Mouse (Mus musculus): ENCODE data around the gene Hsdl1. TPM values are rescaled to one million over a fixed set of nuclear protein-coding genes. Genes with fewer than 3 reads are reported as not detected.

Gene Hsdl1
- polyA plus RNA-seq, 1 experiment, result 20.6 TPM

GRCm38 (mm10) chr8:119545180-119545579 is 29.8 kb downstream of the Hsdl1 start:
- Histone ChIP-seq H3K9ac (ENCODE audit: low read depth, poor library complexity, severe bottlenecking) (no peak overlapping the region), H3K27ac (ENCODE audit: insufficient read depth, low read length) (peak overlapping the region; percentile 66), H3K9me3 (replicated peaks; ENCODE audit: control insufficient read depth, insufficient read depth, low read length, poor library complexity, severe bottlenecking) (no peaks in the 10 kb centered on the region), H3K36me3 (ENCODE audit: control insufficient read depth, insufficient read depth, low read length, poor library complexity, severe bottlenecking) (peaks cover 61% of the 10 kb centered on the region), H3K4me1 (ENCODE audit: control insufficient read depth, insufficient read depth, low read length) (peaks cover 9% of the 10 kb centered on the region), H3K4me3 (ENCODE audit: low read depth, low read length) (no peak overlapping the region), H3K27me3 (ENCODE audit: control insufficient read depth, insufficient read depth, low read length, poor library complexity, severe bottlenecking) (no peaks in the 10 kb centered on the region)
- TF ChIP-seq CTCF (IDR thresholded peaks at IDR 0.05; ENCODE audit: low read depth, low read length), result no peak
- TF ChIP-seq EP300 (IDR thresholded peaks at IDR 0.05; ENCODE audit: insufficient read depth, low read depth, low read length), result no peak
- TF ChIP-seq POLR2A (IDR thresholded peaks at IDR 0.05; ENCODE audit: insufficient read depth, low read length), result no peak

- Histone ChIP-seq H3K27ac (ENCODE audit: insufficient read depth, low read length) (peak overlapping the region; percentile 66), H3K27me3 (ENCODE audit: control insufficient read depth, insufficient read depth, low read length, poor library complexity, severe bottlenecking) (no peaks in the 10 kb centered on the region), H3K9me3 (replicated peaks; ENCODE audit: control insufficient read depth, insufficient read depth, low read length, poor library complexity, severe bottlenecking) (no peaks in the 10 kb centered on the region), H3K4me1 (ENCODE audit: control insufficient read depth, insufficient read depth, low read length) (peaks cover 8% of the 10 kb centered on the region), H3K9ac (ENCODE audit: low read depth, poor library complexity, severe bottlenecking) (no peak overlapping the region), H3K4me3 (ENCODE audit: low read depth, low read length) (no peak overlapping the region), H3K36me3 (ENCODE audit: control insufficient read depth, insufficient read depth, low read length, poor library complexity, severe bottlenecking) (peaks cover 67% of the 10 kb centered on the region)
- TF ChIP-seq POLR2A (IDR thresholded peaks at IDR 0.05; ENCODE audit: insufficient read depth, low read length), result no peak
- peak; percentile 65 for TF ChIP-seq EP300 (IDR thresholded peaks at IDR 0.05; ENCODE audit: insufficient read depth, low read depth, low read length)
Observed at GRCm38 (mm10) chr8:119544606-119545005, 30.4 kb downstream of the Hsdl1 start.

GRCm38 (mm10) chr8:119531973-119532372 is 43.0 kb downstream of the Hsdl1 start:
- TF ChIP-seq EP300 (IDR thresholded peaks at IDR 0.05; ENCODE audit: insufficient read depth, low read depth, low read length), result no peak
- TF ChIP-seq CTCF (IDR thresholded peaks at IDR 0.05; ENCODE audit: low read depth, low read length), result no peak
- no peak for TF ChIP-seq POLR2A (IDR thresholded peaks at IDR 0.05; ENCODE audit: insufficient read depth, low read length)
- H3K9me3 ChIP-seq (replicated peaks; ENCODE audit: control insufficient read depth, insufficient read depth, low read length, poor library complexity, severe bottlenecking), result no peaks in the 10 kb centered on the region
- no peak overlapping the region for H3K4me3 ChIP-seq (ENCODE audit: low read depth, low read length)
- H3K36me3 ChIP-seq (ENCODE audit: control insufficient read depth, insufficient read depth, low read length, poor library complexity, severe bottlenecking), result peaks cover 75% of the 10 kb centered on the region
- no peak overlapping the region for H3K27ac ChIP-seq (ENCODE audit: insufficient read depth, low read length)
- H3K27me3 ChIP-seq (ENCODE audit: control insufficient read depth, insufficient read depth, low read length, poor library complexity, severe bottlenecking), result no peaks in the 10 kb centered on the region
- no peak overlapping the region for H3K9ac ChIP-seq (ENCODE audit: low read depth, poor library complexity, severe bottlenecking)
- H3K4me1 ChIP-seq (ENCODE audit: control insufficient read depth, insufficient read depth, low read length), result no peaks in the 10 kb centered on the region

- Histone ChIP-seq H3K9ac (ENCODE audit: low read depth, poor library complexity, severe bottlenecking) (no peak overlapping the region), H3K4me3 (ENCODE audit: low read depth, low read length) (no peak overlapping the region), H3K9me3 (replicated peaks; ENCODE audit: control insufficient read depth, insufficient read depth, low read length, poor library complexity, severe bottlenecking) (no peaks in the 10 kb centered on the region), H3K27ac (ENCODE audit: insufficient read depth, low read length) (no peak overlapping the region), H3K27me3 (ENCODE audit: control insufficient read depth, insufficient read depth, low read length, poor library complexity, severe bottlenecking) (no peaks in the 10 kb centered on the region), H3K36me3 (ENCODE audit: control insufficient read depth, insufficient read depth, low read length, poor library complexity, severe bottlenecking) (peaks cover 71% of the 10 kb centered on the region), H3K4me1 (ENCODE audit: control insufficient read depth, insufficient read depth, low read length) (no peaks in the 10 kb centered on the region)
- TF ChIP-seq POLR2A (IDR thresholded peaks at IDR 0.05; ENCODE audit: insufficient read depth, low read length) (no peak), EP300 (IDR thresholded peaks at IDR 0.05; ENCODE audit: insufficient read depth, low read depth, low read length) (no peak), CTCF (IDR thresholded peaks at IDR 0.05; ENCODE audit: low read depth, low read length) (no peak)
Observed at GRCm38 (mm10) chr8:119531397-119531796, 43.6 kb downstream of the Hsdl1 start.

- no peak overlapping the region for H3K27ac ChIP-seq (ENCODE audit: insufficient read depth, low read length)
- H3K27me3 ChIP-seq (ENCODE audit: control insufficient read depth, insufficient read depth, low read length, poor library complexity, severe bottlenecking), result no peaks in the 10 kb centered on the region
- H3K4me1 ChIP-seq (ENCODE audit: control insufficient read depth, insufficient read depth, low read length), result no peaks in the 10 kb centered on the region
- TF ChIP-seq CTCF (IDR thresholded peaks at IDR 0.05; ENCODE audit: low read depth, low read length), result no peak
- no peak for TF ChIP-seq POLR2A (IDR thresholded peaks at IDR 0.05; ENCODE audit: insufficient read depth, low read length)
- TF ChIP-seq EP300 (IDR thresholded peaks at IDR 0.05; ENCODE audit: insufficient read depth, low read depth, low read length), result no peak
- H3K36me3 ChIP-seq (ENCODE audit: control insufficient read depth, insufficient read depth, low read length, poor library complexity, severe bottlenecking), result peaks cover 71% of the 10 kb centered on the region
- H3K9ac ChIP-seq (ENCODE audit: low read depth, poor library complexity, severe bottlenecking), result no peak overlapping the region
- no peaks in the 10 kb centered on the region for H3K9me3 ChIP-seq (replicated peaks; ENCODE audit: control insufficient read depth, insufficient read depth, low read length, poor library complexity, severe bottlenecking)
- no peak overlapping the region for H3K4me3 ChIP-seq (ENCODE audit: low read depth, low read length)
Observed at GRCm38 (mm10) chr8:119530937-119531336, 44.0 kb downstream of the Hsdl1 start.

- peaks cover 75% of the 10 kb centered on the region for H3K36me3 ChIP-seq (ENCODE audit: control insufficient read depth, insufficient read depth, low read length, poor library complexity, severe bottlenecking)
Observed at GRCm38 (mm10) chr8:119528762-119529161, 46.2 kb downstream of the Hsdl1 start.

More at GRCm38 (mm10) chr8:119528762-119529161, 46.2 kb downstream of the Hsdl1 start:
- H3K9me3 ChIP-seq (replicated peaks; ENCODE audit: control insufficient read depth, insufficient read depth, low read length, poor library complexity, severe bottlenecking), result no peaks in the 10 kb centered on the region
- H3K27ac ChIP-seq (ENCODE audit: insufficient read depth, low read length), result no peak overlapping the region
- TF ChIP-seq POLR2A (IDR thresholded peaks at IDR 0.05; ENCODE audit: insufficient read depth, low read length) (no peak), EP300 (IDR thresholded peaks at IDR 0.05; ENCODE audit: insufficient read depth, low read depth, low read length) (no peak), CTCF (IDR thresholded peaks at IDR 0.05; ENCODE audit: low read depth, low read length) (no peak)
- no peaks in the 10 kb centered on the region for H3K4me1 ChIP-seq (ENCODE audit: control insufficient read depth, insufficient read depth, low read length)
- H3K9ac ChIP-seq (ENCODE audit: low read depth, poor library complexity, severe bottlenecking), result no peak overlapping the region
- H3K27me3 ChIP-seq (ENCODE audit: control insufficient read depth, insufficient read depth, low read length, poor library complexity, severe bottlenecking), result no peaks in the 10 kb centered on the region
- H3K4me3 ChIP-seq (ENCODE audit: low read depth, low read length), result no peak overlapping the region

Measured in ES-Bruce4 (cell line).